Mouse (Mus musculus) limb, embryonic 14.5 days (tissue): ENCODE results near the gene Gmps. TPM values are rescaled to one million over a fixed set of nuclear protein-coding genes. Genes with fewer than 3 reads are reported as not detected.
A peak's percentile ranks its signal among the peaks of the same experiment; 100 is the strongest.

ENCODE experiments used
- ATAC-seq: fragments of 200-750 bp; cut with Nextera tagmentation; 2 replicates; pipeline ENCODE4 v1.8.0; 2017; ENCODE audit warnings: low read depth, moderate number of reproducible peaks, moderate TSS enrichment; ENCODE audit not compliant: low FRiP score
- DNase-seq: peaks from one replicate; pipeline ENCODE4 v3.0.0-alpha.2; 2015; ENCODE audit warnings: low spot score
- H3K27ac ChIP-seq: fragments of 300-500 bp; sonication (generic); replicated peaks from 2 replicates; pipeline ENCODE4 v1.5.1; 2014; ENCODE audit warnings: low read depth, mild to moderate bottlenecking, low read length, moderate library complexity, mixed read lengths
- H3K27me3 ChIP-seq: fragments of 300-500 bp; sonication (generic); 2 replicates; pipeline ENCODE4 v1.6.1; 2014; ENCODE audit warnings: low read length, mixed read lengths; ENCODE audit not compliant: control insufficient read depth, insufficient read depth
- H3K36me3 ChIP-seq: fragments of 300-500 bp; sonication (generic); 2 replicates; pipeline ENCODE4 v1.6.1; 2014; ENCODE audit warnings: mild to moderate bottlenecking, low read length, moderate library complexity, mixed read lengths; ENCODE audit not compliant: control insufficient read depth, insufficient read depth
- H3K4me1 ChIP-seq: fragments of 300-500 bp; sonication (generic); 2 replicates; pipeline ENCODE4 v1.6.1; 2014; ENCODE audit warnings: antibody characterized with exemption, low read length, mixed read lengths; ENCODE audit not compliant: control insufficient read depth, insufficient read depth
- H3K4me2 ChIP-seq: fragments of 300-500 bp; sonication (generic); replicated peaks from 2 replicates; pipeline ENCODE4 v1.6.1; 2014; ENCODE audit warnings: low read depth, mild to moderate bottlenecking, low read length, moderate library complexity; ENCODE audit not compliant: severe bottlenecking
- H3K4me3 ChIP-seq: fragments of 300-500 bp; sonication (generic); replicated peaks from 2 replicates; pipeline ENCODE4 v1.5.1; 2014; ENCODE audit warnings: low read length
- H3K9ac ChIP-seq: fragments of 300-500 bp; sonication (generic); 2 replicates; pipeline ENCODE4 v1.6.1; 2014; ENCODE audit warnings: mild to moderate bottlenecking, low read depth, low read length, moderate library complexity; ENCODE audit not compliant: severe bottlenecking
- H3K9me3 ChIP-seq: fragments of 300-500 bp; sonication (generic); 2 replicates; pipeline ENCODE4 v1.6.1; 2016; ENCODE audit warnings: low read length; ENCODE audit not compliant: control insufficient read depth
- POLR2A ChIP-seq: fragments of 200-500 bp; IDR thresholded peaks from 2 replicates; pipeline ENCODE4 v1.8.0; 2012; ENCODE audit warnings: inconsistent platforms, mild to moderate bottlenecking, moderate library complexity, borderline replicate concordance; ENCODE audit not compliant: insufficient read depth, insufficient read length; ENCODE audit errors: extremely low read depth
- WGBS: fragments of 180-500 bp; shearing (Covaris S2); extraction: QIAGEN DNeasy Blood & Tissue Kit; methylation state at CpG from one replicate; pipeline ENCODE4 v1.1.7; 2014; 5-methylcytosine and 5-hydroxymethylcytosine counted together
- polyA plus RNA-seq, 2 experiments: library from polyadenylated mRNA; depleted of rRNA in 1 of 2; stranded (reverse) in 1 of 2; unstranded in 1 of 2; fragments of >200 nt; fragmentation: Nextera tagmentation in 1 of 2; extraction: Ambion mirVana in 1 of 2; gene quantifications; 2 replicates each; pipeline versions ENCODE4 v1.2.1 to v1.2.3; 2012 to 2014

Gene Gmps
- polyA plus RNA-seq, 2 experiments, result 15.2 to 41.8 TPM

DNA sequence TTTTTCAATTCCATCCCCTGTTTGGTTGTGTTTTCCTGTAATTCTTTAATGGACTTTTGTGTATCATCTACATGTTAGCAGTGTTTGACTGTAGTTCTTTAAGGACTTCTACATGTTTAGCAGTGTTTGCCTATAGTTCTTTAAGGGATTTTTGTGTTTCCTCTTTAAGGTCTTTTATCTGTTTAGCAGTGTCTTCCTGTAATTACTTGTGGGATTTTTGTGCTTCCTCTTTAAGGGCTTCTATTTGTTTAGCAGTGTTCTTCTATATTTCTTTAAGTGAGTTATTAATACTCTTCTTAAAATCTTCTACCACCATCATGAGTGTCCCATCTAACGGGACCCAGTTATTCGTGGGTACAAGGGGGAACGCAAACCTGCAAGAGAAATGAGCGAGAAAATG is 53.9 kb downstream of the Gmps start:
- Histone ChIP-seq H3K4me2 (no peak overlapping the region), H3K27me3 (no peaks in the 10 kb centered on the region)

GRCm38 (mm10) chr3:64038136-64038841 is 62.4 kb downstream of the Gmps start:
- no peaks in the 10 kb centered on the region for H3K36me3 ChIP-seq
- H3K4me3 ChIP-seq, result no peak overlapping the region
- TF ChIP-seq POLR2A, result no peak
- H3K4me2 ChIP-seq, result no peak overlapping the region
- H3K27me3 ChIP-seq, result no peaks in the 10 kb centered on the region
- no peaks in the 10 kb centered on the region for H3K4me1 ChIP-seq
- 80% methylated on average over 7 of the region's 7 CpGs for WGBS
- H3K9ac ChIP-seq, result no peak overlapping the region
- no peaks in the 10 kb centered on the region for H3K9me3 ChIP-seq
- DNase-seq (no peak), ATAC-seq (no peak)
- no peak overlapping the region for H3K27ac ChIP-seq

More for the DNA sequence above, 53.9 kb downstream of the Gmps start:
- ATAC-seq (no peak), DNase-seq (no peak)
- no peak for TF ChIP-seq POLR2A
- no peak overlapping the region for H3K9ac ChIP-seq
- no peaks in the 10 kb centered on the region for H3K36me3 ChIP-seq
- WGBS, result 94% methylated on average over 4 of the region's 4 CpGs
- no peaks in the 10 kb centered on the region for H3K4me1 ChIP-seq
- no peak overlapping the region for H3K27ac ChIP-seq
- no peaks in the 10 kb centered on the region for H3K9me3 ChIP-seq
- H3K4me3 ChIP-seq, result no peak overlapping the region

DNA sequence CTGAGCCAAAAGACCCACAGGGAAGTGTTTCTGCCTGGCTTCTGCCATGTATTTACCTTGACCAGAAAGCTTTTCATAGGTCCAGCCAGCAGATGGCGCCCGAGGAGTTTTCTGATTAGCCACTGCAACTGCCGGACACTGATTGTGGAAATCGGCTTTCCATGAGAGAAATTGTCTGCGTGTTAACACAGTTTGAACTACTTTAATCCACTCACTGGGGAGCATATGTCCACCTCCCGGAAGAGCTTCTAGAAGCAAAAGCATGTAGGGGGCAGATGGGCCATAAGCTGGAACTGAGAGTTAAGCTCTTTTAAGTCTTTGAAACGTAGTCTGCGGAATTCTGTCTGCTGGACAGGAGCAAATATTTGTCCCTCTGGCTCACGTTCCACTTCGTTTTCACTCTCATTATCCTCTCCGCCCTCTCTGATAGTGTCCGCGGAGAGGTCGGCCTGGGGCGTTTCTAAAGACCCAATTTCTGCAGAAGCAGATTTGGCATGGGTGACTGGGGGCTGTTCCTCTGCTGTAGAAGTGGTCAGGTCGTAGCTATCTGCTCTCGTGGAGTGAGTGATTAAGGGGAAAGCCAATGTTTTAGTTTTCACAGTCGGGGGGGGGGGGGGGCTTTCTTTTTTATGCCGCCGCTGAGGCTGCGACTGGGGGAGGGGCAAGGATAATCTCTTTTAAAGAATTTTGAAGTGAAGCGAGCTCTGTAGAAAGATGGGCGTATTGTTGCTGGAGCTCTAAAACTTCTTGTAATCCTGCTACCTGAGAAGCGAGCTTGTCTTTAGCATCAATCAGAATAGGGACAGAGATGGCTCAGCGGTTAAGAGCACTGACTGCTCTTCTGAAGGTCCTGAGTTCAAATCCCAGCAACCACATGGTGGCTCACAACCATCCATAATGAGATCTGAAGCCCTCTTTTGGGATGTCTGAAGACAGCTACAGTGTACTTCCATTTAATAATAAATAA is 64.2 kb downstream of the Gmps start:
- TF ChIP-seq POLR2A, result no peak
- Histone ChIP-seq H3K4me2 (peak overlapping the region; percentile 59), H3K9me3 (no peaks in the 10 kb centered on the region), H3K27ac (no peak overlapping the region), H3K36me3 (no peaks in the 10 kb centered on the region), H3K4me3 (peak overlapping the region; percentile 35), H3K27me3 (no peaks in the 10 kb centered on the region), H3K4me1 (no peaks in the 10 kb centered on the region), H3K9ac (peak overlapping the region; percentile 52)
- WGBS, result 15% methylated on average over 25 of the region's 25 CpGs
- peak; percentile 92 for DNase-seq
- peak; percentile 83 for ATAC-seq

Other genes with a start within 250 kb of the Gmps start
- gene Plch1, start 76.6 kb upstream of the Gmps start, polyA plus RNA-seq (2012; rRNA removed), result 1.1 and 1.6 TPM in 2 replicates
- 1.4 and 2.0 TPM in 2 replicates for gene Plch1, start 76.6 kb upstream of the Gmps start, polyA plus RNA-seq (2014; fragmentation: Nextera tagmentation; extraction: Ambion mirVana)
- 4.0 and 6.2 TPM in 2 replicates for gene E130311K13Rik, start 46.6 kb upstream of the Gmps start, polyA plus RNA-seq (2012; rRNA removed)
- 7.0 and 8.9 TPM in 2 replicates for gene E130311K13Rik, start 46.6 kb upstream of the Gmps start, polyA plus RNA-seq (2014; fragmentation: Nextera tagmentation; extraction: Ambion mirVana)
- gene Slc33a1, start 11.3 kb upstream of the Gmps start, polyA plus RNA-seq (2012; rRNA removed), result 12.4 and 14.7 TPM in 2 replicates
- 14.7 and 16.2 TPM in 2 replicates for gene Slc33a1, start 11.3 kb upstream of the Gmps start, polyA plus RNA-seq (2014; fragmentation: Nextera tagmentation; extraction: Ambion mirVana)
- 0.22 and 0.24 TPM in 2 replicates for gene Vmn2r1, start 105.4 kb downstream of the Gmps start, polyA plus RNA-seq (2012; rRNA removed)
- 0.06 and 0.08 TPM in 2 replicates for gene Vmn2r1, start 105.4 kb downstream of the Gmps start, polyA plus RNA-seq (2014; fragmentation: Nextera tagmentation; extraction: Ambion mirVana)
- not detected in 2 replicates for gene Vmn2r2, start 165.8 kb downstream of the Gmps start, polyA plus RNA-seq (2012; rRNA removed)
- gene Vmn2r2, start 165.8 kb downstream of the Gmps start, polyA plus RNA-seq (2014; fragmentation: Nextera tagmentation; extraction: Ambion mirVana), result 0.04 TPM in 1 of 2 replicates, not detected in the other